16 mouse cellular contexts compared by ENCODE assay signal in genomic region chr7:6759698-6760097, GRCm38 (mm10). TPM values are rescaled to one million over a fixed set of nuclear protein-coding genes. Genes with fewer than 3 reads are reported as not detected.
"Had no signal": no experiment of that assay in that cellular context is flagged by ENCODE, and none has a peak within 500 bp of the region (broad histone marks: within the 10 kb centered on the region; RNA-seq: fewer than 3 reads in every experiment).

No protein-coding gene starts in this region.

- H3K4me3 ChIP-seq: left cerebral cortex, adult 2 months; limb, embryonic 15.5 days; liver, embryonic 12.5 days; lung, embryonic 15.5 days; megakaryocyte, embryonic 14.5 days; midbrain, embryonic 15.5 days had no signal

- H3K36me3 ChIP-seq: limb, embryonic 15.5 days; liver, embryonic 12.5 days; lung, embryonic 15.5 days; midbrain, embryonic 15.5 days had no signal

- ATAC-seq: liver, embryonic 12.5 days; midbrain, embryonic 15.5 days had no signal

- H3K9me3 ChIP-seq: limb, embryonic 15.5 days; liver, embryonic 12.5 days; lung, embryonic 15.5 days; midbrain, embryonic 15.5 days had no signal

- H3K27me3 ChIP-seq: limb, embryonic 15.5 days; liver, embryonic 12.5 days; lung, embryonic 15.5 days; megakaryocyte, embryonic 14.5 days; midbrain, embryonic 15.5 days had no signal

- H3K4me2 ChIP-seq: limb, embryonic 15.5 days; liver, embryonic 12.5 days; lung, embryonic 15.5 days; midbrain, embryonic 11.5 days; midbrain, embryonic 15.5 days had no signal

- H3K9ac ChIP-seq: limb, embryonic 15.5 days; liver, embryonic 12.5 days; lung, embryonic 15.5 days; midbrain, embryonic 15.5 days had no signal

- H3K27ac ChIP-seq: left cerebral cortex, adult 2 months; limb, embryonic 15.5 days; liver, embryonic 12.5 days; lung, embryonic 15.5 days; macrophage; midbrain, embryonic 15.5 days had no signal

- DNase-seq: kidney, adult 18-20 months; kidney, postnatal 10 days; lung, postnatal 14 days; retina, postnatal 1 day; right cerebral cortex, postnatal 4 days; spleen, adult 18-20 months; thymus, adult 18-20 months; thymus, postnatal 14 days had no signal

- H3K4me1 ChIP-seq: liver, embryonic 12.5 days; lung, embryonic 15.5 days; megakaryocyte, embryonic 14.5 days had no signal

RNA-seq across cellular contexts. Expression of gene Usp29, which starts 29.3 kb away (rescaled TPM):
- polyA plus RNA-seq: macrophage had no signal

RNA-seq across cellular contexts. Expression of gene Peg3, which starts 29.5 kb away (rescaled TPM):
- polyA plus RNA-seq: macrophage had no signal
